Mouse (Mus musculus): ENCODE measurements at regions not wholly inside any gene's neighbourhood (a gene's known extent, or its start where the extent isn't known, plus 50 kb on each side); places are given as distances from the start of the nearest gene placed in this dataset.

- H3K4me2 ChIP-seq (ENCODE audit: low read depth, low read length): no peak overlapping the region
- H3K36me3 ChIP-seq (replicated peaks; ENCODE audit: control insufficient read depth, insufficient read depth, low read depth, low read length): no peaks in the 10 kb centered on the region
- no peak for DNase-seq (ENCODE audit: low spot score)
- WGBS: 74% methylated on average over 7 of the region's 7 CpGs
- no peak overlapping the region for H3K4me3 ChIP-seq (ENCODE audit: low read depth, low read length)
- ATAC-seq (replicated peaks; ENCODE audit: insufficient number of reproducible peaks, low FRiP score, low TSS enrichment, low read depth): no peak
- no peaks in the 10 kb centered on the region for H3K27me3 ChIP-seq (ENCODE audit: control insufficient read depth, insufficient read depth, low read length)
- H3K9me3 ChIP-seq (replicated peaks; ENCODE audit: control insufficient read depth, low read length): no peaks in the 10 kb centered on the region
- no peak overlapping the region for H3K9ac ChIP-seq (replicated peaks; ENCODE audit: low read length)
- H3K27ac ChIP-seq (replicated peaks; ENCODE audit: low read depth, low read length): no peak overlapping the region
- H3K4me1 ChIP-seq (ENCODE audit: control insufficient read depth, insufficient read depth, low read length): no peaks in the 10 kb centered on the region
These were observed 160.1 kb upstream of the Zfp703 start for GRCm38 (mm10) chr8:26816977-26817376.

GRCm38 (mm10) chr8:26824189-26824941, 152.8 kb upstream of the Zfp703 start:
- ATAC-seq (replicated peaks; ENCODE audit: insufficient number of reproducible peaks, low FRiP score, low TSS enrichment, low read depth) (no peak), DNase-seq (ENCODE audit: low spot score) (no peak)
- Histone ChIP-seq H3K4me3 (ENCODE audit: low read depth, low read length) (no peak overlapping the region), H3K4me2 (ENCODE audit: low read depth, low read length) (no peak overlapping the region), H3K9me3 (replicated peaks; ENCODE audit: control insufficient read depth, low read length) (no peaks in the 10 kb centered on the region), H3K27me3 (ENCODE audit: control insufficient read depth, insufficient read depth, low read length) (0 out of 2 replicates have a peak, but pooled peaks cover 2% of the 10 kb centered on the region), H3K4me1 (ENCODE audit: control insufficient read depth, insufficient read depth, low read length) (peaks cover 3% of the 10 kb centered on the region; the same call in 1 of the 2 replicates), H3K9ac (replicated peaks; ENCODE audit: low read length) (no peak overlapping the region), H3K36me3 (replicated peaks; ENCODE audit: control insufficient read depth, insufficient read depth, low read depth, low read length) (no peaks in the 10 kb centered on the region), H3K27ac (replicated peaks; ENCODE audit: low read depth, low read length) (no peak overlapping the region)
- 85% methylated on average over 8 of the region's 8 CpGs for WGBS

- 0 out of 2 replicates have a peak overlapping the region, but pooled peaks have one; percentile 23 for H3K4me2 ChIP-seq (ENCODE audit: low read depth, low read length)
- H3K36me3 ChIP-seq (replicated peaks; ENCODE audit: control insufficient read depth, insufficient read depth, low read depth, low read length): no peaks in the 10 kb centered on the region
- peaks cover 3% of the 10 kb centered on the region for H3K4me1 ChIP-seq (ENCODE audit: control insufficient read depth, insufficient read depth, low read length)
- H3K27me3 ChIP-seq (ENCODE audit: control insufficient read depth, insufficient read depth, low read length): 0 out of 2 replicates have a peak, but pooled peaks cover 2% of the 10 kb centered on the region
- DNase-seq (ENCODE audit: low spot score) (peak; percentile 75), ATAC-seq (replicated peaks; ENCODE audit: insufficient number of reproducible peaks, low FRiP score, low TSS enrichment, low read depth) (peak; percentile 36; the same call in 1 of the 2 replicates)
- no peak overlapping the region for H3K4me3 ChIP-seq (ENCODE audit: low read depth, low read length)
- no peaks in the 10 kb centered on the region for H3K9me3 ChIP-seq (replicated peaks; ENCODE audit: control insufficient read depth, low read length)
- WGBS: 22% methylated on average over 10 of the region's 10 CpGs
- H3K27ac ChIP-seq (replicated peaks; ENCODE audit: low read depth, low read length): no peak overlapping the region
- H3K9ac ChIP-seq (replicated peaks; ENCODE audit: low read length): no peak overlapping the region
These were observed 148.7 kb upstream of the Zfp703 start for GRCm38 (mm10) chr8:26828311-26828909.

- WGBS: 82% methylated on average over 4 of the region's 4 CpGs
- no peak overlapping the region for H3K4me3 ChIP-seq (ENCODE audit: low read depth, low read length)
- H3K4me2 ChIP-seq (ENCODE audit: low read depth, low read length): no peak overlapping the region
- no peaks in the 10 kb centered on the region for H3K36me3 ChIP-seq (replicated peaks; ENCODE audit: control insufficient read depth, insufficient read depth, low read depth, low read length)
- peaks cover 3% of the 10 kb centered on the region for H3K4me1 ChIP-seq (ENCODE audit: control insufficient read depth, insufficient read depth, low read length)
- H3K9me3 ChIP-seq (replicated peaks; ENCODE audit: control insufficient read depth, low read length): no peaks in the 10 kb centered on the region
- no peak overlapping the region for H3K9ac ChIP-seq (replicated peaks; ENCODE audit: low read length)
- 0 out of 2 replicates have a peak, but pooled peaks cover 2% of the 10 kb centered on the region for H3K27me3 ChIP-seq (ENCODE audit: control insufficient read depth, insufficient read depth, low read length)
- no peak overlapping the region for H3K27ac ChIP-seq (replicated peaks; ENCODE audit: low read depth, low read length)
- DNase-seq (ENCODE audit: low spot score): no peak
- ATAC-seq (replicated peaks; ENCODE audit: insufficient number of reproducible peaks, low FRiP score, low TSS enrichment, low read depth): no peak
These were observed 147.8 kb upstream of the Zfp703 start for GRCm38 (mm10) chr8:26829313-26829712.

GRCm38 (mm10) chr8:26831148-26831547, 146.0 kb upstream of the Zfp703 start:
- Histone ChIP-seq H3K9ac (replicated peaks; ENCODE audit: low read length) (no peak overlapping the region), H3K9me3 (replicated peaks; ENCODE audit: control insufficient read depth, low read length) (no peaks in the 10 kb centered on the region), H3K36me3 (replicated peaks; ENCODE audit: control insufficient read depth, insufficient read depth, low read depth, low read length) (no peaks in the 10 kb centered on the region), H3K27ac (replicated peaks; ENCODE audit: low read depth, low read length) (no peak overlapping the region), H3K27me3 (ENCODE audit: control insufficient read depth, insufficient read depth, low read length) (no peaks in the 10 kb centered on the region), H3K4me3 (ENCODE audit: low read depth, low read length) (no peak overlapping the region), H3K4me1 (ENCODE audit: control insufficient read depth, insufficient read depth, low read length) (peaks cover 3% of the 10 kb centered on the region), H3K4me2 (ENCODE audit: low read depth, low read length) (no peak overlapping the region)
- WGBS: 24% methylated on average over 5 of the region's 5 CpGs
- DNase-seq (ENCODE audit: low spot score) (peak; percentile 42), ATAC-seq (replicated peaks; ENCODE audit: insufficient number of reproducible peaks, low FRiP score, low TSS enrichment, low read depth) (no peak)

- Histone ChIP-seq H3K4me2 (ENCODE audit: low read depth, low read length) (no peak overlapping the region), H3K27ac (replicated peaks; ENCODE audit: low read depth, low read length) (no peak overlapping the region), H3K9ac (replicated peaks; ENCODE audit: low read length) (no peak overlapping the region), H3K36me3 (replicated peaks; ENCODE audit: control insufficient read depth, insufficient read depth, low read depth, low read length) (no peaks in the 10 kb centered on the region), H3K4me3 (ENCODE audit: low read depth, low read length) (no peak overlapping the region), H3K9me3 (replicated peaks; ENCODE audit: control insufficient read depth, low read length) (no peaks in the 10 kb centered on the region), H3K4me1 (ENCODE audit: control insufficient read depth, insufficient read depth, low read length) (peaks cover 3% of the 10 kb centered on the region), H3K27me3 (ENCODE audit: control insufficient read depth, insufficient read depth, low read length) (no peaks in the 10 kb centered on the region)
- DNase-seq (ENCODE audit: low spot score) (no peak), ATAC-seq (replicated peaks; ENCODE audit: insufficient number of reproducible peaks, low FRiP score, low TSS enrichment, low read depth) (no peak)
- 72% methylated on average over 6 of the region's 6 CpGs for WGBS
These were observed 145.3 kb upstream of the Zfp703 start for GRCm38 (mm10) chr8:26831790-26832189.

- Histone ChIP-seq H3K27ac (replicated peaks; ENCODE audit: low read depth, low read length) (no peak overlapping the region), H3K27me3 (ENCODE audit: control insufficient read depth, insufficient read depth, low read length) (no peaks in the 10 kb centered on the region), H3K4me3 (ENCODE audit: low read depth, low read length) (no peak overlapping the region), H3K36me3 (replicated peaks; ENCODE audit: control insufficient read depth, insufficient read depth, low read depth, low read length) (no peaks in the 10 kb centered on the region), H3K4me1 (ENCODE audit: control insufficient read depth, insufficient read depth, low read length) (peaks cover 3% of the 10 kb centered on the region), H3K9ac (replicated peaks; ENCODE audit: low read length) (no peak overlapping the region), H3K4me2 (ENCODE audit: low read depth, low read length) (no peak overlapping the region), H3K9me3 (replicated peaks; ENCODE audit: control insufficient read depth, low read length) (no peaks in the 10 kb centered on the region)
- WGBS: 85% methylated on average over 3 of the region's 3 CpGs
- DNase-seq (ENCODE audit: low spot score) (no peak), ATAC-seq (replicated peaks; ENCODE audit: insufficient number of reproducible peaks, low FRiP score, low TSS enrichment, low read depth) (no peak)
These were observed 144.6 kb upstream of the Zfp703 start for GRCm38 (mm10) chr8:26832546-26832945.

- 12% methylated on average over 4 of the region's 4 CpGs for WGBS
- Histone ChIP-seq H3K36me3 (replicated peaks; ENCODE audit: control insufficient read depth, insufficient read depth, low read depth, low read length) (no peaks in the 10 kb centered on the region), H3K27ac (replicated peaks; ENCODE audit: low read depth, low read length) (no peak overlapping the region), H3K4me1 (ENCODE audit: control insufficient read depth, insufficient read depth, low read length) (peaks cover under 1% of the 10 kb centered on the region), H3K9me3 (replicated peaks; ENCODE audit: control insufficient read depth, low read length) (no peaks in the 10 kb centered on the region), H3K9ac (replicated peaks; ENCODE audit: low read length) (no peak overlapping the region), H3K4me2 (ENCODE audit: low read depth, low read length) (no peak overlapping the region), H3K27me3 (ENCODE audit: control insufficient read depth, insufficient read depth, low read length) (no peaks in the 10 kb centered on the region), H3K4me3 (ENCODE audit: low read depth, low read length) (no peak overlapping the region)
- DNase-seq (ENCODE audit: low spot score) (peak; percentile 75), ATAC-seq (replicated peaks; ENCODE audit: insufficient number of reproducible peaks, low FRiP score, low TSS enrichment, low read depth) (0 out of 2 replicates have a peak, but pooled peaks have one; percentile 24)
These were observed 143.8 kb upstream of the Zfp703 start for GRCm38 (mm10) chr8:26833297-26833696.

All from embryonic facial prominence, embryonic 11.5 days (tissue).